Mouse (Mus musculus) limb, embryonic 14.5 days (tissue): ENCODE measurements around the gene Ank3. TPM values are rescaled to one million over a fixed set of nuclear protein-coding genes. Genes with fewer than 3 reads are reported as not detected.

Source experiments
- ATAC-seq: fragments of 200-750 bp; cut with Nextera tagmentation; 2 replicates; pipeline ENCODE4 v1.8.0; 2017; ENCODE audit warnings: low read depth, moderate number of reproducible peaks, moderate TSS enrichment; ENCODE audit not compliant: low FRiP score
- DNase-seq: peaks from one replicate; pipeline ENCODE4 v3.0.0-alpha.2; 2015; ENCODE audit warnings: low spot score
- H3K27ac ChIP-seq: fragments of 300-500 bp; sonication (generic); replicated peaks from 2 replicates; pipeline ENCODE4 v1.5.1; 2014; ENCODE audit warnings: low read depth, mild to moderate bottlenecking, low read length, moderate library complexity, mixed read lengths
- H3K27me3 ChIP-seq: fragments of 300-500 bp; sonication (generic); 2 replicates; pipeline ENCODE4 v1.6.1; 2014; ENCODE audit warnings: low read length, mixed read lengths; ENCODE audit not compliant: control insufficient read depth, insufficient read depth
- H3K36me3 ChIP-seq: fragments of 300-500 bp; sonication (generic); 2 replicates; pipeline ENCODE4 v1.6.1; 2014; ENCODE audit warnings: mild to moderate bottlenecking, low read length, moderate library complexity, mixed read lengths; ENCODE audit not compliant: control insufficient read depth, insufficient read depth
- H3K4me1 ChIP-seq: fragments of 300-500 bp; sonication (generic); 2 replicates; pipeline ENCODE4 v1.6.1; 2014; ENCODE audit warnings: antibody characterized with exemption, low read length, mixed read lengths; ENCODE audit not compliant: control insufficient read depth, insufficient read depth
- H3K4me2 ChIP-seq: fragments of 300-500 bp; sonication (generic); replicated peaks from 2 replicates; pipeline ENCODE4 v1.6.1; 2014; ENCODE audit warnings: low read depth, mild to moderate bottlenecking, low read length, moderate library complexity; ENCODE audit not compliant: severe bottlenecking
- H3K4me3 ChIP-seq: fragments of 300-500 bp; sonication (generic); replicated peaks from 2 replicates; pipeline ENCODE4 v1.5.1; 2014; ENCODE audit warnings: low read length
- H3K9ac ChIP-seq: fragments of 300-500 bp; sonication (generic); 2 replicates; pipeline ENCODE4 v1.6.1; 2014; ENCODE audit warnings: mild to moderate bottlenecking, low read depth, low read length, moderate library complexity; ENCODE audit not compliant: severe bottlenecking
- H3K9me3 ChIP-seq: fragments of 300-500 bp; sonication (generic); 2 replicates; pipeline ENCODE4 v1.6.1; 2016; ENCODE audit warnings: low read length; ENCODE audit not compliant: control insufficient read depth
- POLR2A ChIP-seq: fragments of 200-500 bp; IDR thresholded peaks from 2 replicates; pipeline ENCODE4 v1.8.0; 2012; ENCODE audit warnings: inconsistent platforms, mild to moderate bottlenecking, moderate library complexity, borderline replicate concordance; ENCODE audit not compliant: insufficient read depth, insufficient read length; ENCODE audit errors: extremely low read depth
- WGBS: fragments of 180-500 bp; shearing (Covaris S2); extraction: QIAGEN DNeasy Blood & Tissue Kit; methylation state at CpG from one replicate; pipeline ENCODE4 v1.1.7; 2014; 5-methylcytosine and 5-hydroxymethylcytosine counted together
- polyA plus RNA-seq, 2 experiments: library from polyadenylated mRNA; depleted of rRNA in 1 of 2; stranded (reverse) in 1 of 2; unstranded in 1 of 2; fragments of >200 nt; fragmentation: Nextera tagmentation in 1 of 2; extraction: Ambion mirVana in 1 of 2; gene quantifications; 2 replicates each; pipeline versions ENCODE4 v1.2.1 to v1.2.3; 2012 to 2014

The Ank3 gene
- polyA plus RNA-seq, 2 experiments, result 14.8 to 25.2 TPM

DNA sequence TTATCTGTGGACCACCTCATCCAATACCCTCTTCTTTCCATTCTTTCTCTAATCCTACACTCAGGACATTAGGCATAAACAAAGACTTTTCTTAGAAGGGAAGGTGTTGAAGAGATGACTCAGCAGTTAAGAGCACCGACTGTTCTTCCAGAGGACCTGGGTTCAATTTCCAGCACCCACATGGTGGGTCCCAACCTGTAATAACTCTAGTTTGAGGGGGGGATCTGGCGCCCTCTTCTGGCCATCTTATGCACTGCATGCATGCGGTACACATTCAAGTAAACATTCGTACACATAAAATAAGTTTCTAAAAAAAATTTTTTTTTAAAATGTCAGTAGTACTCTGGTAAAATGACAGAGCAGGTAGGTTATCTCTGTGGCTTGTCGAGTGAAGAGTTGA lies 133.0 kb downstream of the Ank3 start:
- Histone ChIP-seq H3K4me2 (no peak overlapping the region), H3K36me3 (no peaks in the 10 kb centered on the region), H3K4me3 (no peak overlapping the region), H3K27ac (no peak overlapping the region), H3K9ac (no peak overlapping the region), H3K9me3 (no peaks in the 10 kb centered on the region), H3K4me1 (peaks cover 5% of the 10 kb centered on the region; the same call in 1 of the 2 replicates), H3K27me3 (no peaks in the 10 kb centered on the region)
- WGBS, result 79% methylated on average over 5 of the region's 5 CpGs
- no peak for TF ChIP-seq POLR2A
- no peak for DNase-seq
- no peak for ATAC-seq

DNA sequence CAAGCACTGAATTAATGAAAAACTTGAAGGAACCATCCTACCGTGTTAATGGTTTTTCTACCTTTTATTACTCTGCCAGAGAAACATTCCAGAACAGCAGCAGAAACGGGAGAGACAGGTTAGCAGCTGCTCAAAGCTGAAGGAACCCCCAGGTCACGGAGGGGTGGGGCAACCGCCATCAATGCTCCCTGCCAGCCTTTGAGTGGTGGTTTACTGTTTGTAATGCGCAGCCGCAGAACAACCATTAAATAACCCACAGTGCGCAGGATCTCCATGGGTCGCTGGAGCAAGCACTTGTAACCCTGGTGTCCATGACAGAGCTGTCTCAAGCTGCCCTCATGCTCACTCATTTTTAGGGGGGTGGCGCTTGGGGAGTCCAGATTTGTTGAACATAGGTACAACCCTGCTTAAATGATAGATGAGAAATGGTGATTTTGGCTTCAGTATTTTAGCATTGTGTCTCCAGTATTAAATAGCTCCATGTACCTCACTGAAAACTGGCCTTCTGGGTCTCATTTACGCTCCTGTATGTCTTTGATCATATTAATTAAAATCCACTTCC lies 133.7 kb downstream of the Ank3 start:
- H3K4me1 ChIP-seq, result peaks cover 5% of the 10 kb centered on the region; the same call in 1 of the 2 replicates

DNA sequence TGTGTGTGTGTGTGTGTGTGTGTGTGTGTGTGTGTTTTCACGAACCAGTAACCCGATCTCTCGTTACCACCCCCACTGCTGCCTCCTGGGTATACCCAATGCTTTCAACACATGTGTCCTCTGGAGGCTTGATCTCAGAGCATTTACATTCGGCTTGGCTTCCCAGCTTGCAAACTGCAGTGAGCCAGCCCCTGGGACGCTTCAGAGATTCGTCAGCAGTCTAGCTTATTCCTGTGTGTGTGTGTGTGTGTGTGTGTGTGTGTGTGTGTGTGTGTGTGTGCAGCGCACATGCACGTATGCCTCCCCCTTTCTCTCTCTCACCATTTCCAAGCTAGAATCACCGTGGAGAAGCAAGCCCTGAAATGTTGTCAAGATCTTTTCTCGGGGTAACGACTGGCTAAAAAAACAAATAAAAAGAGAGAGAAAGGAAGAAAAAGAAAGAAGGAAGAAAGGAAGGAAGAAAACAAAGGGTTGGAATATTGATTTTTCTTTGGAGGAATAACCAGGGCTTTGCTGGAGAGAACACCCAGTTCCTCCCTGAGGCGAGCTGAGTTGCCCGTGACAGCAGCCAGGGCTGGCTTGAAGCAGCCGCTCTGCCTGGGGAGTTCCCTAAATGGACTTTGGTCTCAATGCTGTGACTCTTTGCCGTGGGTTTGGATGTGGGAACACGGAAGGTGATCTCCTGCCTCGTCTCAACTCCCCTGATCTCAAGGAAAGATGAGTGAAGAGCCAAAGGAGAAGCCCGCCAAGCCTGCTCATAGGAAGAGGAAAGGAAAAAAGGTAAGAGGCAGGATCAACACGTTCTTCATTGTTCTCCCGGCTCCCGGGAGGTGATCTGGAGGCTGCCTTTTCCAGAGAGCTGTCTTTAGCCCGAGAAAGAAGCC lies 135.2 kb downstream of the Ank3 start:
- H3K9ac ChIP-seq, result peak overlapping the region; percentile 63
- WGBS, result 2% methylated on average over 22 of the region's 22 CpGs
- peaks cover 5% of the 10 kb centered on the region; the same call in 1 of the 2 replicates for H3K4me1 ChIP-seq
- H3K27ac ChIP-seq, result peak overlapping the region; percentile 75
- DNase-seq (peak; percentile 74), ATAC-seq (peak; percentile 77)
- peak overlapping the region; percentile 80 for H3K4me2 ChIP-seq
- peak overlapping the region; percentile 49 for H3K4me3 ChIP-seq
- no peaks in the 10 kb centered on the region for H3K27me3 ChIP-seq
- no peaks in the 10 kb centered on the region for H3K9me3 ChIP-seq
- TF ChIP-seq POLR2A, result 0 out of 2 replicates have a peak, but pooled peaks have one; percentile 12
- no peaks in the 10 kb centered on the region for H3K36me3 ChIP-seq

More for the DNA sequence above, 133.7 kb downstream of the Ank3 start:
- Histone ChIP-seq H3K27me3 (no peaks in the 10 kb centered on the region), H3K4me3 (no peak overlapping the region), H3K27ac (no peak overlapping the region), H3K4me2 (no peak overlapping the region), H3K36me3 (no peaks in the 10 kb centered on the region), H3K9ac (no peak overlapping the region), H3K9me3 (no peaks in the 10 kb centered on the region)
- ATAC-seq (no peak), DNase-seq (peak; percentile 52)
- WGBS, result 39% methylated on average over 10 of the region's 10 CpGs
- no peak for TF ChIP-seq POLR2A

DNA sequence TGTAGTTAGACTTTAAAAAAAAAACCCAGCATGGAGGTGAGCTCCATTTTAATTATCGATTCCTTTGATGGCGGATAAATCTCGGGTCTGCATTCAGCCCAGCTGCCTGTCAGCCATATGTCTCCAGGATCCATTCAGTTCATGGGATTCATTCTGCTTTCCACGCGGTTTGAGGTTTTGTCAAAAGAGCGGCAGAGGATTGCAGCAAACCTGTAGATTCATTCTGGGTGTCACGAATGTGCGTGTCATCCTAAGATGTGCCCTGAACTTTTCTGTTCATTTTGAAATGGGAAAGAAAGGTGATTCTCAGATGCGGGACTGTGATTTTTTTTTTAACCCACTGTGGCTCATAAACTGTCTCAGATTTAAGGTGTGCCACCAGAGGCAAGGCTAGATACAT lies 136.1 kb downstream of the Ank3 start:
- no peaks in the 10 kb centered on the region for H3K27me3 ChIP-seq
- peak overlapping the region; percentile 49 for H3K4me3 ChIP-seq
- peak overlapping the region; percentile 63 for H3K9ac ChIP-seq
- ATAC-seq, result no peak
- peaks cover 5% of the 10 kb centered on the region; the same call in 1 of the 2 replicates for H3K4me1 ChIP-seq
- H3K27ac ChIP-seq, result no peak overlapping the region
- 29% methylated on average over 9 of the region's 9 CpGs for WGBS
- DNase-seq, result no peak
- H3K9me3 ChIP-seq, result no peaks in the 10 kb centered on the region
- H3K4me2 ChIP-seq, result peak overlapping the region; percentile 80
- no peak for TF ChIP-seq POLR2A
- H3K36me3 ChIP-seq, result no peaks in the 10 kb centered on the region

DNA sequence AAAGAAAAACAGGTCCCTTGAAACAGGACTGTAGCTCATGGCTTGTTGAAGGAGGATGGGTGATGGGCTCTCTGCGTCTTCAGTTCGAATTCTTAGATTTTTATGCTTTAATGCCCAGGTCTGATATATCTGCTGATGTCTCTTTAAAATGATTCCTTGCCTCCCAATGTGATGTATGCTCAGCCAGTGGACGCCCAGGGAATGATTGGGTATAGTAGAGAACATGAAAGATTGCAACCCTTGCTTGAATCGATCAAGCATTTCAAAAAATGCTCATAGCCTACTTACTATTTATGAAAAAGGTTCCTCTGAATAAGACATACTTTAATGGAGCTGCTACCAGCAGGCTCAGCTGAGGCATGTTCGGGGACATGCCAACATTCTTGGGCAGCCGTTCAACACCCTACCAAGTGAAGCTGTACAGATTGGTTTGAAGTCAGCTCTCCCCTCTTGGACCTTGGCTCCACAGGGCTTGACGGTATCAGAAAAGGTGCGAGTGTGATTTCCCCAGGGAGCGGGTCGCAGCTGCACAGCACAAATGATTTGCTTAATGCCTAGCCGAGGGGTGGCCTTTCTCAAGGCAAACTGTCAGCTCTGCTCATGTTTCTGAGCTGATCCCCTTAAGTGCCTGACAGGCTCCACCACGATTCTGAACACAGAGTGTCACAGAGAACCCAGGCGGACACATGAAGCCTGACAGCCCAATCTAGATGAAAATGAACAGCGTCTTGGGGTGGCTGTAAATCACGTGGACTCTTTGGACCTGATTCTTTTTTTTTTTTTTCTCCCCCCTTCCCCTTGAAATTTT lies 136.8 kb downstream of the Ank3 start:
- peaks cover 5% of the 10 kb centered on the region; the same call in 1 of the 2 replicates for H3K4me1 ChIP-seq
- H3K4me3 ChIP-seq, result peak overlapping the region; percentile 49
- 24% methylated on average over 15 of the region's 15 CpGs for WGBS
- TF ChIP-seq POLR2A, result no peak
- no peaks in the 10 kb centered on the region for H3K36me3 ChIP-seq
- H3K27me3 ChIP-seq, result no peaks in the 10 kb centered on the region
- H3K9ac ChIP-seq, result 0 out of 2 replicates have a peak overlapping the region, but pooled peaks have one; percentile 18
- H3K4me2 ChIP-seq, result peak overlapping the region; percentile 80
- ATAC-seq (0 out of 2 replicates have a peak, but pooled peaks have one; percentile 27), DNase-seq (peak; percentile 21)
- H3K9me3 ChIP-seq, result no peaks in the 10 kb centered on the region
- H3K27ac ChIP-seq, result no peak overlapping the region
